Comparison of ENCODE assay signal across 8 mouse cellular contexts in the genomic region with DNA sequence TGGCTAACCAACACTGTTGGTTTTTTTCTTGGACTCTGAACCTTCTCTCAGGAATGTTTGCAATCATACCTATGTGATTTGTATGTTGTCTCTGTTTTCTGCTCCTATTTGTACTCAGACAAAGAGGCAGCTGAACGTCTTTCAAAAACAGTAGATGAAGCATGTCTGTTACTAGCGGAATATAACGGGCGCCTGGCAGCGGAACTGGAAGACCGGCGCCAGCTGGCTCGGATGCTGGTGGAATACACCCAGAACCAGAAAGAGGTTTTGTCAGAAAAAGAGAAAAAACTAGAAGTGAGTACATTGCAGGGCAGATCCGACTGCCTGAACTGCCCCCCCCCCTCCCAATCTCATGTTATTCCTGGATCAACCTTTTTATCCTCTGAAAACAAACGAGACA. TPM values are rescaled to one million over a fixed set of nuclear protein-coding genes. Genes with fewer than 3 reads are reported as not detected.
DNase-seq lines count a peak whose midpoint lies in the region.

No protein-coding gene starts in this region.

- peak; percentile 35 for DNase-seq in adrenal gland, postnatal 14 days
- no peak for DNase-seq in adrenal gland, postnatal 4 days (ENCODE audit: low spot score in 2 of 2)
- DNase-seq in ovary, postnatal 36 days (ENCODE audit: low spot score) = peak; percentile 32
- no peak for DNase-seq in ovary, adult 18-20 months (ENCODE audit: low spot score)
- DNase-seq in heart, postnatal 4 days = peak; percentile 68
- peak; percentile 26 for DNase-seq in telencephalon, adult 2 months (ENCODE audit: low read depth, low spot score)
- no peak for DNase-seq in spleen, postnatal 14 days (ENCODE audit: low spot score in 2 of 2)
- DNase-seq in yolk sac, embryonic 10.5 days (ENCODE audit: low spot score) = no peak

RNA-seq across cellular contexts. Expression of gene Rprd1b, which starts 30.2 kb away (rescaled TPM):
- total RNA-seq in adrenal gland, postnatal 14 days (2021) = 31.5 and 31.9 TPM in 2 replicates
- total RNA-seq in adrenal gland, postnatal 4 days (2021) = 10 to 100 TPM; 40.2 to 45.1 TPM
- total RNA-seq in heart, postnatal 4 days (2021) = 10 to 100 TPM; 29.0 to 36.3 TPM

RNA-seq across cellular contexts. Expression of gene Tti1, which starts 30.3 kb away (rescaled TPM):
- 20.9 and 21.4 TPM in 2 replicates for total RNA-seq in adrenal gland, postnatal 14 days (2021)
- total RNA-seq in adrenal gland, postnatal 4 days (2021) = 10 to 100 TPM; 26.9 to 27.7 TPM
- total RNA-seq in heart, postnatal 4 days (2021) = 10 to 100 TPM; 25.2 to 27.4 TPM

Comparison
In these comparisons a context has a peak if more than half of its experiments do, and no peak if none do; other contexts are left out.
1. DNase-seq: peak in adrenal gland, postnatal 14 days (single experiment), ovary, postnatal 36 days (single experiment), heart, postnatal 4 days (single experiment) and telencephalon, adult 2 months (single experiment); none in adrenal gland, postnatal 4 days (0 of 2), ovary, adult 18-20 months (single experiment), spleen, postnatal 14 days (0 of 2) and yolk sac, embryonic 10.5 days (single experiment).